Mouse (Mus musculus): Measurements from ENCODE around the gene Hivep3. TPM values are rescaled to one million over a fixed set of nuclear protein-coding genes. Genes with fewer than 3 reads are reported as not detected.
A peak's percentile ranks its signal among the peaks of the same experiment; 100 is the strongest.

Hivep3 gene
- polyA plus RNA-seq, 1 experiment from 2014 or later, result 2.0 TPM

DNA sequence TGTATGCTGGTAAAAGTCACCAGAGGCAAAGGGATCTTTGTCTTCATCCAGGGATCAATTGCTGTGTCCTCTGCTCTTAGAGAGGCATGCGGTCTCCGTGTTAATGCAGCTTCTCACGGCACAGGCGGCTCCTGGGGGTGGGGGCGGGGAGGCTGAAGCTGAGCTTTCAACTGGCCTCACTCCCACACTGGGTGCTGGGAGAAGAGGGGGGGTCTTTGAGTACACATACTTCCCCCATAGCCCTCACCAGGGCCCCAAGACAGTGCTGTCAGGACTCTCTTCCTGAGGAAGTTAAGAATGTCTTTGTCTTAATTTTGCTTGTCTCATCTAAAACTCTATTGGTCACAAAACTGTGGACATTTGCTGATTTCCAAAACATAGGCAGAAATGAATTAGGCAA lies 149.2 kb downstream of the Hivep3 start:
- Histone ChIP-seq H3K4me2 (no peak overlapping the region), H3K9me3 (ENCODE audit: control insufficient read depth, low read length) (no peaks in the 10 kb centered on the region), H3K4me3 (ENCODE audit: low read depth, low read length) (no peak overlapping the region), H3K4me1 (ENCODE audit: control insufficient read depth, insufficient read depth, low read length) (no peaks in the 10 kb centered on the region), H3K27me3 (ENCODE audit: control insufficient read depth, insufficient read depth, low read length) (no peaks in the 10 kb centered on the region), H3K27ac (ENCODE audit: low read depth, low read length) (no peak overlapping the region), H3K36me3 (ENCODE audit: control insufficient read depth, insufficient read depth, low read length) (no peaks in the 10 kb centered on the region), H3K9ac (ENCODE audit: low read length) (no peak overlapping the region)
- DNase-seq (ENCODE audit: low spot score, missing footprints), result no peak
- 53% methylated on average over 5 of the region's 5 CpGs for WGBS
- ATAC-seq (ENCODE audit: low FRiP score), result no peak

DNA sequence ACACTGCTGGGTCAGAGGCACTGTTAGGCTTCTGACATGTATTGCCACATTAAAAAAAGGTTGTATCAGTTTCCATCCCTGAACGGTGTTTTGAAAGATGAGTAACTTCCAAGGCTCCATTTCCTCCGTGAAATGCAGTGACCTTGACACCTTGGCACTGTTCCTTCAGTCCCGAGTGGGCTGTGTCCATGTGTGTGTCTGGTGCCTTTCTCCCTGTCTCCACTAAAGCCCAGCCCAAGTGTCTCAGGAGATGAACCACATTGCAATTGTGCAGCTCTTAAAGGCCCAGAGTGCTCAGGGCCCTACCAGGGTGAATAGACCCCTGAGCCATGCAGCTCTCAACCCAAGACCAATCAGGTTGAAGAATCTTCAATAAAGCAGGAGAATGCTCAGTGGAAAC lies 153.0 kb downstream of the Hivep3 start:
- Histone ChIP-seq H3K4me1 (ENCODE audit: control insufficient read depth, insufficient read depth, low read length) (0 out of 2 replicates have a peak, but pooled peaks cover 3% of the 10 kb centered on the region), H3K27ac (ENCODE audit: low read depth, low read length) (no peak overlapping the region), H3K9me3 (ENCODE audit: control insufficient read depth, low read length) (no peaks in the 10 kb centered on the region), H3K9ac (ENCODE audit: low read length) (no peak overlapping the region), H3K4me2 (no peak overlapping the region), H3K36me3 (ENCODE audit: control insufficient read depth, insufficient read depth, low read length) (no peaks in the 10 kb centered on the region), H3K4me3 (ENCODE audit: low read depth, low read length) (no peak overlapping the region), H3K27me3 (ENCODE audit: control insufficient read depth, insufficient read depth, low read length) (no peaks in the 10 kb centered on the region)
- ATAC-seq (ENCODE audit: low FRiP score), result no peak
- DNase-seq (ENCODE audit: low spot score, missing footprints), result no peak
- 85% methylated on average over 3 of the region's 3 CpGs for WGBS

DNA sequence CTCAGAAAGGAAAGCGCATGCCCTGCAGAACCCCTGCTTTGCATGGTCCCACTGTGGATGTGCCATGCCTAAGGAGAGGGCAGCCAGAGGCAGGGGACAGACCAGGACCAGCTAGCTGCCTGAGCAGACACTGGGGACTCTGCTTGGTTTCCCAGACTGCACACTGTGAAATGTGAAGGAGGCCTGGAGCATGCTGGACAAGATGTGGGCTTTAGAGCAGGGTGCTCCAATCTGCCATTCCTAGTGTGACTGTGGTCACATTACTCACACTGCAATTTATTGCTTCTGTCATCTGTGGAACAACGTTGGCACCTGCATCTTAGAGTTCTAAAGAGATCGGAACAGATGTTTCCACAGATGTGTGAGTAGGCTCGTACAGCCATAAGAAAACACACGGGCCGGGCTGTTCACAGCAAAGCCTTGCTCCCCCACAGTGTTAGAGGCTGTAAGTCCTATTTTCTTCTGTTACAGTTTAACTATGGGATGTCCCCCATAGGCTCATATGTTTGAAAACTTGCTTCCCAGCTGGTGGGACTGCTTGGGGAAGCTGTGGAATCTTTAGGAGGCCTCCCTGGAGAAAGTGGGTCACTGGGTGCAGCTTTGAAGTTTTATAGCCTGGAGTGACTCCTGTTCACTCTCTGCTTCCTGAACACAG lies 154.1 kb downstream of the Hivep3 start:
- H3K4me1 ChIP-seq (ENCODE audit: control insufficient read depth, insufficient read depth, low read length), result 0 out of 2 replicates have a peak, but pooled peaks cover 3% of the 10 kb centered on the region
- no peak for DNase-seq (ENCODE audit: low spot score, missing footprints)
- no peaks in the 10 kb centered on the region for H3K9me3 ChIP-seq (ENCODE audit: control insufficient read depth, low read length)
- H3K27me3 ChIP-seq (ENCODE audit: control insufficient read depth, insufficient read depth, low read length), result no peaks in the 10 kb centered on the region
- H3K27ac ChIP-seq (ENCODE audit: low read depth, low read length), result no peak overlapping the region
- H3K4me3 ChIP-seq (ENCODE audit: low read depth, low read length), result no peak overlapping the region
- no peak overlapping the region for H3K4me2 ChIP-seq
- no peaks in the 10 kb centered on the region for H3K36me3 ChIP-seq (ENCODE audit: control insufficient read depth, insufficient read depth, low read length)
- no peak overlapping the region for H3K9ac ChIP-seq (ENCODE audit: low read length)
- 88% methylated on average over 6 of the region's 6 CpGs for WGBS
- ATAC-seq (ENCODE audit: low FRiP score), result no peak

DNA sequence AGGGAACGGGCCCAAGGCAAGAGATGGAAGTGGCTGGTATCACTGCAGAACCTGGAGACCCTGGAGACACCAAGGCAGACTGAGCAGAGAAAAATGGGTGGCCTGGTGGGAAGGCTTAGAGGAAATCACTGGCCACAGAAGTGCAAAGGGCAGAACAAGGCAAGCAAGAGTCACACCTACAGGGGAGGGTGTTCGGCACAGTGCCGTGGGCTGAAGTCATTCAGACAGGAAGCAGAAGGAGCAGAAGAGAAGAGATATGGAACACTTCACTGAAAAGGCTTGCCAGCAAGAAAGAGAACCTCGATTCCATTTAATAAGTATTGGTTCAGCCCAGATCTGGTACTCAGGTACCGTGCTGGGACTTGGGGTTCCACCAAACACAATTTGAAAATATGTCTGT lies 156.2 kb downstream of the Hivep3 start:
- Histone ChIP-seq H3K4me3 (ENCODE audit: low read depth, low read length) (no peak overlapping the region), H3K27ac (ENCODE audit: low read depth, low read length) (no peak overlapping the region), H3K9me3 (ENCODE audit: control insufficient read depth, low read length) (no peaks in the 10 kb centered on the region), H3K4me1 (ENCODE audit: control insufficient read depth, insufficient read depth, low read length) (0 out of 2 replicates have a peak, but pooled peaks cover 3% of the 10 kb centered on the region), H3K4me2 (no peak overlapping the region), H3K36me3 (ENCODE audit: control insufficient read depth, insufficient read depth, low read length) (no peaks in the 10 kb centered on the region), H3K27me3 (ENCODE audit: control insufficient read depth, insufficient read depth, low read length) (no peaks in the 10 kb centered on the region), H3K9ac (ENCODE audit: low read length) (no peak overlapping the region)
- 87% methylated on average over 5 of the region's 5 CpGs for WGBS
- ATAC-seq (ENCODE audit: low FRiP score) (no peak), DNase-seq (ENCODE audit: low spot score, missing footprints) (no peak)

DNA sequence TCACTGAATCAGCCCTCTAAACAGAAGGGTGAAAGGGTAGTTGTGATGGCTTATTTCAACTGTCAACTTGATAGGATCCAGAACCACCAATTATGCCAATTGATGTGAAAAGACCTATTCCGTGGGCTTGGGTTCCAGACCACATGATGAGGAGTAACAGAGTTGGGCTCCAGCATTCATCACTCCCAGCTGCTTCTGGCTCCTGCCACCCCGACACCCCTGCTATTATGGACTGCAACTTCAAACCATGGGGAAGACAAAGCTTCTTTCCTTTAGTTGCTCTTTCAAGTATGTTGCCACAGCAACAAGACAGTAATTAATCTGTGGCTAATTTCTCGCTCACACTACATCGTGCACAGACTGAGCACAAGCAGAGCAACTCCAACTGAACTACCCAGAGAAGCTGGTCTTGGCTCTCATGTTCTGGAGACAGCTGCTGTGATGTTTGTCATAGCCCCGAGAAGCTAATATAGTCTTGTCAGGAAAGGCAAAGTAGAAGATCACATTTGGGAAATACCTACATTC lies 159.7 kb downstream of the Hivep3 start:
- Histone ChIP-seq H3K27ac (ENCODE audit: low read depth, low read length) (no peak overlapping the region), H3K36me3 (ENCODE audit: control insufficient read depth, insufficient read depth, low read length) (no peaks in the 10 kb centered on the region), H3K4me3 (ENCODE audit: low read depth, low read length) (no peak overlapping the region), H3K9ac (ENCODE audit: low read length) (no peak overlapping the region), H3K4me1 (ENCODE audit: control insufficient read depth, insufficient read depth, low read length) (0 out of 2 replicates have a peak, but pooled peaks cover 3% of the 10 kb centered on the region), H3K4me2 (no peak overlapping the region), H3K9me3 (ENCODE audit: control insufficient read depth, low read length) (no peaks in the 10 kb centered on the region), H3K27me3 (ENCODE audit: control insufficient read depth, insufficient read depth, low read length) (no peaks in the 10 kb centered on the region)
- WGBS, result 81% methylated on average over 5 of the region's 5 CpGs
- ATAC-seq (ENCODE audit: low FRiP score) (no peak), DNase-seq (ENCODE audit: low spot score, missing footprints) (no peak)

DNA sequence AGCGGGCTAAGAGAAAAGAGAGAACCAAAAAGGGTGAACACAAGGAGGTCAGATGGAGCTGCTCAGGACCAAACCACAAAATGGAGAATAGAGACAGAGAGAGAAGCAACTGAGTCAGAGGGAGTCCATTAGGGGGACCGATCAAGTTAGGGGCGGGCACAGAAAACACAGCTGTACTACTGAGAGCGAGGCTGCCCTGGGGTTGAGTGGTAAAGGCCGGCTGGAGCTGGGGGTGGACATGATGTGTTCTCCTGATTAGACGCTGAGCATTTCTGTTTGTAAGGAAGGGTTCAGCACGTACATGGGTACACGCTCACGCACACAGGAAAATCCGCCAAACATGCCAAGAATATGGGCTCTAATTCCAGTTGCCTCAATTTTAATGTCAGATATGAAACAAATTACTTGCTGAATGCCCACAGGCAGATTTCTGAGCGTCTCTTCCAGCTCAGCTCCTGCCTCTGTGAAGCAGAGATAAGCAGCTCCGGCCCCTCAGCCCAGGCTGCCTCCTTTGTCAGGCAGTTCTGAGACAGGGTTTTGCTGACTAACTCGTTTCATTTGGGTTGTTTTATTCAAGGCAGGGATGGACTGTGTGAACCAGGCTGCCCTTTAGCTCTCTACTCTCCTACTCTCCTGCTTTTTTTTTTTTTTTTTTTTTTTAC lies 161.3 kb downstream of the Hivep3 start:
- no peaks in the 10 kb centered on the region for H3K9me3 ChIP-seq (ENCODE audit: control insufficient read depth, low read length)
- H3K4me3 ChIP-seq (ENCODE audit: low read depth, low read length), result no peak overlapping the region
- DNase-seq (ENCODE audit: low spot score, missing footprints) (no peak), ATAC-seq (ENCODE audit: low FRiP score) (peak; percentile 33; the same call in 1 of the 2 replicates)
- no peaks in the 10 kb centered on the region for H3K36me3 ChIP-seq (ENCODE audit: control insufficient read depth, insufficient read depth, low read length)
- H3K27ac ChIP-seq (ENCODE audit: low read depth, low read length), result no peak overlapping the region
- H3K9ac ChIP-seq (ENCODE audit: low read length), result no peak overlapping the region
- no peaks in the 10 kb centered on the region for H3K27me3 ChIP-seq (ENCODE audit: control insufficient read depth, insufficient read depth, low read length)
- H3K4me2 ChIP-seq, result no peak overlapping the region
- WGBS, result 75% methylated on average over 13 of the region's 13 CpGs
- H3K4me1 ChIP-seq (ENCODE audit: control insufficient read depth, insufficient read depth, low read length), result no peaks in the 10 kb centered on the region

DNA sequence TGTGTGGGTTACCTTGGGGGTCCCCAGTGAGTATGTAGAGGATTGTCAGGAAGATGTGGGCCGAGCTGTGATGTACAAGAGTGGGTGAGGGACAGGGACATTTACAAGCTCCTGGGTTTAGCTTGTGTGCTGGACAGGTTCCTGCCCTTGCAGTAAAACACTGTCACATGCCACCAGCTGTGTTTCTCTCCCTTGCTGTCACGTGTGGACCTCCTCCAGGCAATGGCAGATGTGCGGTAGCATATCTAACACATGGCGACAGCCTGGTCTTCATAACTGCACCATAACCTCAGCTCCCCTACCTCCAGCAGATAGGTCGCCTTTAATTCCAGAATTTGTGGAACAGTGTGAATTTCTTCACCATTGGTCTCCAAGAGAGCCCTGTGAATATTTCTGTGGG lies 161.9 kb downstream of the Hivep3 start:
- WGBS, result 83% methylated on average over 5 of the region's 5 CpGs
- no peak for DNase-seq (ENCODE audit: low spot score, missing footprints)
- H3K27ac ChIP-seq (ENCODE audit: low read depth, low read length), result no peak overlapping the region

DNA sequence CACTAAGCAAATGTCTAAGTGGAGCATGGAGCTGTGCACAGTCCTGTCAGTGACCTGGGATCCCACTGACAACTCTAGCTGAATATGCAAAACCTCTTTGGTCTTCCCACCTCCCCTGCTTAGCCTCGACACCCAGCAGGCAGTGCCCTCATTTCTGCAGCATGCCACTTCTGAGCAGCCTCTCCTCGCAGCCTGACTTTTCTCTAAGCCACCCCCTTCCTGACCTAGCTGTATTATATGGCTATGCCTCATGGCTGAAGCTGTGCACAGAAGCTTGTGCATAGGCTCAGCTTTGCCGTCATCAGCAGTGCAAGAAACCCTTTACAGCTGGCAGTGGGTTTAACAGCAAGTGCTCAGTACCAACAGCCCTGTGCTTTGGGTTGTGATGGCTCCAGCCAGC lies 163.0 kb downstream of the Hivep3 start:
- Histone ChIP-seq H3K36me3 (ENCODE audit: control insufficient read depth, insufficient read depth, low read length) (no peaks in the 10 kb centered on the region), H3K4me1 (ENCODE audit: control insufficient read depth, insufficient read depth, low read length) (no peaks in the 10 kb centered on the region), H3K9ac (ENCODE audit: low read length) (no peak overlapping the region), H3K4me2 (no peak overlapping the region), H3K9me3 (ENCODE audit: control insufficient read depth, low read length) (no peaks in the 10 kb centered on the region), H3K27ac (ENCODE audit: low read depth, low read length) (no peak overlapping the region), H3K4me3 (ENCODE audit: low read depth, low read length) (no peak overlapping the region), H3K27me3 (ENCODE audit: control insufficient read depth, insufficient read depth, low read length) (no peaks in the 10 kb centered on the region)
- no peak for DNase-seq (ENCODE audit: low spot score, missing footprints)
- 81% methylated on average over 3 of the region's 3 CpGs for WGBS
- no peak for ATAC-seq (ENCODE audit: low FRiP score)

More for the DNA sequence above, 161.9 kb downstream of the Hivep3 start:
- H3K4me1 ChIP-seq (ENCODE audit: control insufficient read depth, insufficient read depth, low read length), result no peaks in the 10 kb centered on the region
- no peaks in the 10 kb centered on the region for H3K9me3 ChIP-seq (ENCODE audit: control insufficient read depth, low read length)
- no peaks in the 10 kb centered on the region for H3K36me3 ChIP-seq (ENCODE audit: control insufficient read depth, insufficient read depth, low read length)
- H3K27me3 ChIP-seq (ENCODE audit: control insufficient read depth, insufficient read depth, low read length), result no peaks in the 10 kb centered on the region
- no peak overlapping the region for H3K4me2 ChIP-seq
- no peak for ATAC-seq (ENCODE audit: low FRiP score)
- no peak overlapping the region for H3K4me3 ChIP-seq (ENCODE audit: low read depth, low read length)
- no peak overlapping the region for H3K9ac ChIP-seq (ENCODE audit: low read length)

DNA sequence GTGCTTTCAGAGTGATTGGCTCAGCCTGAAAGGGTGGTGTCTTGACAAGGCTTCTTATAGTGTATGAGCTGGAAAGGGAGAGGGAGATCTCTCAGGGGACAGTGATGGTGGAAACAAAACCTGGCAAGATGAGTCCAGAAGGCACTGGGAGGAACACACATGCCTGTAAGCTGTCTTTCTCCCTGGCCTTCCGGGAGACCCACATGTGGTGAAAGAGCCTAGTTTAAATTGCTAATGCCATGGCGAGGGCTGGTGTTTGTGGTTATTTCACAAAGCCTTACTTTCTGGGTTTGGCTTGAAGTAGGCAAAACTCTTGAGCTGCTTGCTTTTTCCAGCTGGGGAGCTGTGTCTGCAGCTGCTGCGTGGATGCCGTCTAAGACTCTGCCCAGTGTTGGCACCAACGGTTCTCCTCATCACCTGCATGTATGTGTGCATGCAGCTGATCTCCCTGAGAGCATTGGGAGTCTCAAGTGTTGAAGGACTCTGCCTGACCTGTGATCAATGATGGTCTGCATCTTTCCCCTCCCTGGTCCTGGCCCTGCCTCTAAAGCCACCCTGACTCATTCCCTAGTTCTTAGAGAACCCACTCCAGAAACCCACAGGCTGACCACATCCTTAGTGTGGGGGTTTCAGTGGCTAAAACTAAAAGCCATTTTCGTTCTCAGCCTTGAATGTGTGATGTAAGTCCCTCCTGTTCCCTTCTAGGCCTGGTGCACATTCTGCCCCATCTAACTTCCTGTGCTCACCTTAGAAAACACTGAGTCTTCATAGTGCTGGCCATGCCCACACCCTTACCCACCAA lies 163.7 kb downstream of the Hivep3 start:
- no peak for ATAC-seq (ENCODE audit: low FRiP score)
- H3K27ac ChIP-seq (ENCODE audit: low read depth, low read length), result no peak overlapping the region
- WGBS, result 75% methylated on average over 6 of the region's 6 CpGs
- no peaks in the 10 kb centered on the region for H3K27me3 ChIP-seq (ENCODE audit: control insufficient read depth, insufficient read depth, low read length)
- H3K36me3 ChIP-seq (ENCODE audit: control insufficient read depth, insufficient read depth, low read length), result no peaks in the 10 kb centered on the region
- DNase-seq (ENCODE audit: low spot score, missing footprints), result no peak
- H3K4me2 ChIP-seq, result no peak overlapping the region
- H3K9me3 ChIP-seq (ENCODE audit: control insufficient read depth, low read length), result no peaks in the 10 kb centered on the region
- H3K4me1 ChIP-seq (ENCODE audit: control insufficient read depth, insufficient read depth, low read length), result peaks cover 2% of the 10 kb centered on the region; the same call in 1 of the 2 replicates
- H3K9ac ChIP-seq (ENCODE audit: low read length), result no peak overlapping the region
- no peak overlapping the region for H3K4me3 ChIP-seq (ENCODE audit: low read depth, low read length)
